9 mouse cellular contexts compared by ENCODE assay signal in the genomic region with DNA sequence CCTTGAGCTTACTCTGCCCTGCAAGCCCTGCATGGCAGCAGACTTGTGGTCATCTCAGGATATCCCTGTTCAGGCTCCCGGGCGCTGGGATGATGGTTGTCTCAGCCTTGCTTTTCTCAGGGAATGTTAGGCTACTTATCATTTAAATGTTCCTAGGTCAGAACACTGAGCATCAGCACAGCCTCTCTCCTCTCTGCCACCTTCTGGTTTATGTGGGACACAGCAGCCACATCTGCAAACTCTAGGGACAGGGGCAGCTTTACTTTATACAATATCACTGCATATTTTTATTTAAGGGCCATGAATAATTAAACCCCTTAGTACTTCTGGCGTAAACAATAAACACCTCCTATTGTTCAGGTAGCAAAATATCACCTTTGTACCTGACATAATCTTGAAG.
DNase-seq lines count a peak whose midpoint lies in the region; ATAC-seq and TF ChIP-seq lines count a peak whose summit lies in the region.
"Had no signal": no experiment of that assay in that cellular context is flagged by ENCODE, and none has a peak within 500 bp of the region (broad histone marks: within the 10 kb centered on the region; RNA-seq: fewer than 3 reads in every experiment).

No protein-coding gene starts in this region.

- H3K4me3 ChIP-seq in heart, adult 2 months, result no peak overlapping the region
- no peak overlapping the region for H3K4me3 ChIP-seq in embryonic facial prominence, embryonic 14.5 days (ENCODE audit: low read depth, low read length)
- H3K4me3 ChIP-seq: heart, embryonic 15.5 days had no signal

- TF ChIP-seq CTCF in heart, adult 2 months (IDR thresholded peaks at IDR 0.05), result peak; percentile 77

- TF ChIP-seq EP300 in heart, adult 2 months (IDR thresholded peaks at IDR 0.05; ENCODE audit: insufficient read depth, low read depth, low read length), result no peak

- no peak for ATAC-seq in embryonic facial prominence, embryonic 14.5 days (ENCODE audit: low read depth)

- no peak for TF ChIP-seq POLR2A in heart, adult 2 months (IDR thresholded peaks at IDR 0.05; ENCODE audit: insufficient read depth, low read depth, low read length)

- H3K36me3 ChIP-seq in heart, adult 2 months (ENCODE audit: control insufficient read depth, insufficient read depth, low read length), result no peaks in the 10 kb centered on the region
- H3K36me3 ChIP-seq in embryonic facial prominence, embryonic 14.5 days (ENCODE audit: control insufficient read depth, insufficient read depth, low read length), result no peaks in the 10 kb centered on the region
- H3K36me3 ChIP-seq: heart, embryonic 15.5 days had no signal

- no peaks in the 10 kb centered on the region for H3K79me2 ChIP-seq in heart, adult 2 months (replicated peaks; ENCODE audit: control insufficient read depth, insufficient read depth, low read length)

- no peak overlapping the region for H3K4me2 ChIP-seq in embryonic facial prominence, embryonic 14.5 days (ENCODE audit: low read depth, low read length)

- H3K27me3 ChIP-seq in heart, adult 2 months (ENCODE audit: control insufficient read depth, insufficient read depth, low read length), result no peaks in the 10 kb centered on the region
- H3K27me3 ChIP-seq in embryonic facial prominence, embryonic 14.5 days (replicated peaks; ENCODE audit: control insufficient read depth, insufficient read depth, low read length), result no peaks in the 10 kb centered on the region
- H3K27me3 ChIP-seq: heart, embryonic 15.5 days had no signal

- intact Hi-C loops in heart, adult 2 months (cut with DNase I), result loop anchor here (1.0 kb wide), 1 partner anchor 275 kb away; no protein-coding TSS in a partner anchor
- intact Hi-C loops in heart, postnatal 25 days (cut with DNase I), result loop anchor here (1.0 to 5.0 kb wide), 2 partner anchors 171 to 275 kb away; partner anchors contain the start of gene Rgs7bp
- intact Hi-C loops in left cerebral cortex, postnatal 25 days (cut with DNase I), result loop anchor here (2.0 to 10.0 kb wide), 3 partner anchors 171 to 418 kb away; partner anchors contain the start of gene Rgs7bp

- no peaks in the 10 kb centered on the region for H3K4me1 ChIP-seq in heart, adult 2 months (ENCODE audit: control insufficient read depth, insufficient read depth, low read length)
- 0 out of 2 replicates have a peak, but pooled peaks cover 5% of the 10 kb centered on the region for H3K4me1 ChIP-seq in embryonic facial prominence, embryonic 14.5 days (ENCODE audit: control insufficient read depth, insufficient read depth, low read length)

- WGBS in heart, adult 2 months, result 46% methylated on average over 3 of the region's 3 CpGs
- 63% methylated on average over 3 of the region's 3 CpGs for WGBS in embryonic facial prominence, embryonic 14.5 days

- H3K9me3 ChIP-seq in embryonic facial prominence, embryonic 14.5 days (ENCODE audit: control insufficient read depth, low read length), result no peaks in the 10 kb centered on the region
- H3K9me3 ChIP-seq: heart, embryonic 15.5 days had no signal

- DNase-seq in heart, adult 2 months, result no peak
- DNase-seq in heart, postnatal 25 days (ENCODE audit: low spot score), result no peak
- peak; percentile 14 for DNase-seq in ovary, postnatal 36 days (ENCODE audit: low spot score)
- no peak for DNase-seq in ovary, adult 18-20 months (ENCODE audit: low spot score)
- peak; percentile 33 for DNase-seq in embryonic facial prominence, embryonic 14.5 days (ENCODE audit: low spot score)
- DNase-seq in left cerebral cortex, postnatal 25 days (ENCODE audit: low spot score in 2 of 2), result peak; percentile 25 to 41
- no peak for DNase-seq in spleen, postnatal 36 days (ENCODE audit: low spot score in 2 of 2)
- no peak for DNase-seq in urinary bladder, postnatal 4 days (ENCODE audit: low spot score in 2 of 2)

- no peak overlapping the region for H3K9ac ChIP-seq in heart, adult 2 months (ENCODE audit: low read depth, low read length)
- H3K9ac ChIP-seq in embryonic facial prominence, embryonic 14.5 days (ENCODE audit: low read depth, low read length), result no peak overlapping the region
- H3K9ac ChIP-seq: heart, embryonic 15.5 days had no signal

- H3K27ac ChIP-seq in heart, adult 2 months, result no peak overlapping the region
- no peak overlapping the region for H3K27ac ChIP-seq in embryonic facial prominence, embryonic 14.5 days (replicated peaks; ENCODE audit: low read depth, low read length)
- H3K27ac ChIP-seq: heart, embryonic 15.5 days had no signal

Comparison
In these comparisons a context has a peak if more than half of its experiments do, and no peak if none do; other contexts are left out.
1. DNase-seq: peak in ovary, postnatal 36 days (single experiment), embryonic facial prominence, embryonic 14.5 days (single experiment) and left cerebral cortex, postnatal 25 days (2 of 2); none in heart, adult 2 months (0 of 2), heart, postnatal 25 days (single experiment), ovary, adult 18-20 months (single experiment), spleen, postnatal 36 days (0 of 2) and urinary bladder, postnatal 4 days (0 of 2).